Mouse (Mus musculus) limb, embryonic 15.5 days (tissue): ENCODE data around the gene Amotl1. TPM values are rescaled to one million over a fixed set of nuclear protein-coding genes. Genes with fewer than 3 reads are reported as not detected.
"Not testable (repeated sequence)": the region's sequence is repeated elsewhere in the genome, so short reads cannot be mapped to it uniquely, and the experiment has no call there.

ENCODE experiments used
- ATAC-seq: fragments of 200-750 bp; cut with Nextera tagmentation; 2 replicates; pipeline ENCODE4 v1.8.0; 2017; ENCODE audit warnings: low read depth, moderate TSS enrichment; ENCODE audit not compliant: insufficient number of reproducible peaks, low FRiP score, low TSS enrichment
- H3K27ac ChIP-seq: fragments of 300-500 bp; sonication (generic); 2 replicates; pipeline ENCODE4 v1.5.1; 2015; ENCODE audit warnings: moderate library complexity, mild to moderate bottlenecking, inconsistent platforms
- H3K27me3 ChIP-seq: fragments of 300-500 bp; sonication (generic); 2 replicates; pipeline ENCODE4 v1.6.1; 2015; ENCODE audit warnings: inconsistent platforms
- H3K36me3 ChIP-seq: fragments of 300-500 bp; sonication (generic); 2 replicates; pipeline ENCODE4 v1.6.1; 2015; ENCODE audit warnings: inconsistent platforms
- H3K4me1 ChIP-seq: fragments of 300-500 bp; sonication (generic); 2 replicates; pipeline ENCODE4 v1.6.1; 2015; ENCODE audit warnings: inconsistent platforms
- H3K4me2 ChIP-seq: fragments of 300-500 bp; sonication (generic); 2 replicates; pipeline ENCODE4 v1.6.1; 2015; ENCODE audit warnings: mild to moderate bottlenecking, inconsistent platforms
- H3K4me3 ChIP-seq: fragments of 300-500 bp; sonication (generic); 2 replicates; pipeline ENCODE4 v1.5.1; 2015; ENCODE audit warnings: mild to moderate bottlenecking, inconsistent platforms
- H3K9ac ChIP-seq: fragments of 300-500 bp; sonication (generic); 2 replicates; pipeline ENCODE4 v1.6.1; 2015; ENCODE audit warnings: inconsistent platforms
- H3K9me3 ChIP-seq: fragments of 300-500 bp; sonication (generic); 2 replicates; pipeline ENCODE4 v1.6.1; 2016; ENCODE audit warnings: inconsistent platforms
- WGBS: fragments of 180-500 bp; shearing (Covaris S2); methylation state at CpG from one replicate; pipeline ENCODE4 v1.1.7; 2015; 5-methylcytosine and 5-hydroxymethylcytosine counted together
- polyA plus RNA-seq: library from polyadenylated mRNA; unstranded; fragments of >200 nt; fragmentation: Nextera tagmentation; extraction: Ambion mirVana; gene quantifications from 2 replicates; pipeline ENCODE4 v1.2.1, GENCODE M21; 2015

Amotl1 gene
- polyA plus RNA-seq = 35.3 and 36.1 TPM in 2 replicates

- no peaks in the 10 kb centered on the region for H3K36me3 ChIP-seq
- WGBS = 54% methylated on average over 4 of the region's 4 CpGs
- peaks cover 28% of the 10 kb centered on the region for H3K4me1 ChIP-seq
- H3K4me3 ChIP-seq = no peak within 1 kb of the TSS
- no peak for ATAC-seq
- no peak within 1 kb of the TSS for H3K4me2 ChIP-seq
- no peaks in the 10 kb centered on the region for H3K9me3 ChIP-seq
- H3K27me3 ChIP-seq = no peaks in the 10 kb centered on the region
- H3K27ac ChIP-seq = no peak within 1 kb of the TSS
- no peak within 1 kb of the TSS for H3K9ac ChIP-seq
Measured at GRCm38 (mm10) chr9:14644956-14645355, at the start of gene Amotl1. Gene Amotl1 (minus strand): TSS chr9:14645056.

- ATAC-seq = no peak
- no peak overlapping the region for H3K4me3 ChIP-seq
Measured at GRCm38 (mm10) chr9:14689376-14690108, 44.7 kb upstream of the Amotl1 start.

GRCm38 (mm10) chr9:14684363-14684762 lies 39.5 kb upstream of the Amotl1 start:
- H3K36me3 ChIP-seq = no peaks in the 10 kb centered on the region
- ATAC-seq = no peak
- no peak overlapping the region for H3K9ac ChIP-seq
- WGBS = 29% methylated on average over 4 of the region's 4 CpGs
- H3K4me3 ChIP-seq = no peak overlapping the region
- H3K9me3 ChIP-seq = no peaks in the 10 kb centered on the region
- no peaks in the 10 kb centered on the region for H3K4me1 ChIP-seq
- H3K4me2 ChIP-seq = no peak overlapping the region
- H3K27ac ChIP-seq = no peak overlapping the region
- no peaks in the 10 kb centered on the region for H3K27me3 ChIP-seq

More at GRCm38 (mm10) chr9:14689376-14690108, 44.7 kb upstream of the Amotl1 start:
- Histone ChIP-seq H3K27me3 (no peaks in the 10 kb centered on the region), H3K4me1 (no peaks in the 10 kb centered on the region), H3K9me3 (no peaks in the 10 kb centered on the region), H3K36me3 (no peaks in the 10 kb centered on the region), H3K4me2 (no peak overlapping the region), H3K9ac (no peak overlapping the region), H3K27ac (no peak overlapping the region)
- 71% methylated on average over 12 of the region's 12 CpGs for WGBS

GRCm38 (mm10) chr9:14682741-14683140 lies 37.9 kb upstream of the Amotl1 start:
- Histone ChIP-seq H3K4me3 (no peak overlapping the region), H3K9ac (no peak overlapping the region), H3K4me1 (no peaks in the 10 kb centered on the region), H3K36me3 (no peaks in the 10 kb centered on the region), H3K27me3 (no peaks in the 10 kb centered on the region), H3K4me2 (no peak overlapping the region), H3K27ac (no peak overlapping the region), H3K9me3 (no peaks in the 10 kb centered on the region)
- ATAC-seq = no peak

- Histone ChIP-seq H3K36me3 (no peaks in the 10 kb centered on the region), H3K4me3 (no peak overlapping the region), H3K27ac (no peak overlapping the region), H3K9ac (no peak overlapping the region), H3K4me1 (peaks cover 8% of the 10 kb centered on the region; the same call in 1 of the 2 replicates), H3K9me3 (no peaks in the 10 kb centered on the region), H3K27me3 (no peaks in the 10 kb centered on the region), H3K4me2 (no peak overlapping the region)
- ATAC-seq = no peak
- 67% methylated on average over 2 of the region's 2 CpGs for WGBS
Measured at GRCm38 (mm10) chr9:14680584-14680983, 35.7 kb upstream of the Amotl1 start.

GRCm38 (mm10) chr9:14675707-14676691 lies 31.1 kb upstream of the Amotl1 start:
- no peak overlapping the region for H3K9ac ChIP-seq
- no peak overlapping the region for H3K4me2 ChIP-seq
- WGBS = 49% methylated on average over 9 of the region's 9 CpGs
- no peaks in the 10 kb centered on the region for H3K36me3 ChIP-seq
- H3K4me3 ChIP-seq = no peak overlapping the region
- peak overlapping the region; percentile 74 for H3K27ac ChIP-seq
- H3K4me1 ChIP-seq = peaks cover 22% of the 10 kb centered on the region
- no peaks in the 10 kb centered on the region for H3K27me3 ChIP-seq
- ATAC-seq = peak; percentile 72; the same call in 1 of the 2 replicates
- H3K9me3 ChIP-seq = no peaks in the 10 kb centered on the region

- no peaks in the 10 kb centered on the region for H3K9me3 ChIP-seq
- peaks cover 22% of the 10 kb centered on the region for H3K4me1 ChIP-seq
- H3K9ac ChIP-seq = no peak overlapping the region
- H3K27ac ChIP-seq = no peak overlapping the region
- no peak overlapping the region for H3K4me3 ChIP-seq
- H3K36me3 ChIP-seq = no peaks in the 10 kb centered on the region
- H3K27me3 ChIP-seq = no peaks in the 10 kb centered on the region
- no peak for ATAC-seq
- H3K4me2 ChIP-seq = no peak overlapping the region
- WGBS = 82% methylated on average over 8 of the region's 8 CpGs
Measured at GRCm38 (mm10) chr9:14674506-14674905, 29.6 kb upstream of the Amotl1 start.

GRCm38 (mm10) chr9:14673109-14673508 lies 28.3 kb upstream of the Amotl1 start:
- no peaks in the 10 kb centered on the region for H3K27me3 ChIP-seq
- H3K4me3 ChIP-seq = no peak overlapping the region
- H3K4me2 ChIP-seq = no peak overlapping the region
- ATAC-seq = no peak
- H3K9me3 ChIP-seq = no peaks in the 10 kb centered on the region
- H3K9ac ChIP-seq = no peak overlapping the region
- WGBS = 30% methylated on average over 4 of the region's 4 CpGs
- H3K27ac ChIP-seq = peak overlapping the region; percentile 17; the same call in 1 of the 2 replicates
- H3K4me1 ChIP-seq = peaks cover 22% of the 10 kb centered on the region
- H3K36me3 ChIP-seq = no peaks in the 10 kb centered on the region

- H3K36me3 ChIP-seq, H3K27ac ChIP-seq, H3K9me3 ChIP-seq, H3K4me3 ChIP-seq, H3K27me3 ChIP-seq, H3K9ac ChIP-seq, ATAC-seq, H3K4me2 ChIP-seq: not testable (repeated sequence)
- peaks cover 22% of the 10 kb centered on the region for H3K4me1 ChIP-seq
- 67% methylated on average over 5 of the region's 5 CpGs for WGBS
Measured at GRCm38 (mm10) chr9:14671965-14672364, 27.1 kb upstream of the Amotl1 start.

- Histone ChIP-seq H3K9me3 (no peaks in the 10 kb centered on the region), H3K27ac (no peak overlapping the region), H3K36me3 (no peaks in the 10 kb centered on the region), H3K9ac (no peak overlapping the region), H3K4me2 (no peak overlapping the region), H3K27me3 (no peaks in the 10 kb centered on the region), H3K4me3 (no peak overlapping the region), H3K4me1 (peaks cover 8% of the 10 kb centered on the region)
- no peak for ATAC-seq
- WGBS = 84% methylated on average over 3 of the region's 3 CpGs
Measured at GRCm38 (mm10) chr9:14668382-14668781, 23.5 kb upstream of the Amotl1 start.

GRCm38 (mm10) chr9:14666071-14666470 lies 21.2 kb upstream of the Amotl1 start:
- Histone ChIP-seq H3K4me3 (no peak overlapping the region), H3K27ac (no peak overlapping the region), H3K9ac (no peak overlapping the region), H3K4me2 (no peak overlapping the region), H3K27me3 (no peaks in the 10 kb centered on the region), H3K4me1 (no peaks in the 10 kb centered on the region), H3K36me3 (no peaks in the 10 kb centered on the region), H3K9me3 (no peaks in the 10 kb centered on the region)
- WGBS = 82% methylated on average over 3 of the region's 3 CpGs
- no peak for ATAC-seq

- WGBS = 91% methylated on average over 2 of the region's 2 CpGs
- 0 out of 2 replicates have a peak overlapping the region, but pooled peaks have one; percentile 3 for H3K27ac ChIP-seq
- no peak overlapping the region for H3K4me3 ChIP-seq
- H3K9me3 ChIP-seq = no peaks in the 10 kb centered on the region
- H3K4me1 ChIP-seq = no peaks in the 10 kb centered on the region
- H3K27me3 ChIP-seq = no peaks in the 10 kb centered on the region
- H3K4me2 ChIP-seq = no peak overlapping the region
- H3K36me3 ChIP-seq = no peaks in the 10 kb centered on the region
- no peak overlapping the region for H3K9ac ChIP-seq
- no peak for ATAC-seq
Measured at GRCm38 (mm10) chr9:14663591-14663990, 18.7 kb upstream of the Amotl1 start.
